Comparison of ENCODE assay signal across 25 mouse cellular contexts in genomic region chr1:184630695-184631475, GRCm38 (mm10).
A peak's percentile ranks its signal among the peaks of the same experiment; 100 is the strongest.
DNase-seq lines count a peak whose midpoint lies in the region; ATAC-seq and TF ChIP-seq lines count a peak whose summit lies in the region.
"Had no signal": no experiment of that assay in that cellular context is flagged by ENCODE, and none has a peak within 500 bp of the region (broad histone marks: within the 10 kb centered on the region; RNA-seq: fewer than 3 reads in every experiment).

No protein-coding gene starts in this region.

- peak; percentile 13 for DNase-seq in kidney, postnatal 0 days (ENCODE audit: low spot score)
- no peak for DNase-seq in kidney, postnatal 25 days
- DNase-seq in liver, embryonic 11.5 days (ENCODE audit: low spot score) = no peak
- DNase-seq in adrenal gland, adult 8-10 months = no peak
- no peak for DNase-seq in right cerebral cortex, adult 2 months (ENCODE audit: low spot score in 2 of 2)
- DNase-seq: adrenal gland, adult 2 months; B cell, adult 2 months; cerebellum, adult 11 months; cerebellum, adult 9-11 months; gastrocnemius, postnatal 10 days; kidney, adult 2 months; layer of hippocampus, postnatal 36 days; right cerebral cortex, postnatal 4 days; thymus, adult 2 months; thymus, postnatal 36 days had no signal

- no peak for ATAC-seq in kidney, postnatal 0 days (replicated peaks; ENCODE audit: low FRiP score, low read depth)
- 0 out of 2 replicates have a peak, but pooled peaks have one; percentile 51 for ATAC-seq in erythroblast, adult 5-6 weeks (replicated peaks; ENCODE audit: low FRiP score, poor library complexity, severe bottlenecking)
- ATAC-seq in liver, embryonic 11.5 days (replicated peaks; ENCODE audit: low FRiP score) = peak; percentile 77
- ATAC-seq in liver, embryonic 16.5 days (ENCODE audit: low read depth) = peak; percentile 66
- ATAC-seq: activated CD4-positive, CD25-positive, alpha-beta regulatory T cell, adult 4 months; forebrain, embryonic 13.5 days; hindbrain, postnatal 0 days; intestine, embryonic 15.5 days; midbrain, embryonic 15.5 days had no signal

- 79% methylated on average over 13 of the region's 13 CpGs for whole genome bisulfite sequencing in kidney, postnatal 0 days
- 82% methylated on average over 13 of the region's 13 CpGs for WGBS in liver, embryonic 11.5 days
- 68% methylated on average over 13 of the region's 13 CpGs for WGBS in liver, embryonic 16.5 days (ENCODE audit: insufficient replicate concordance)

- no peak for TF ChIP-seq CTCF in kidney, postnatal 0 days (IDR thresholded peaks at IDR 0.05; ENCODE audit: low read depth)

- no peak overlapping the region for H3K9ac ChIP-seq in kidney, postnatal 0 days (ENCODE audit: low read depth, low read length)
- no peak overlapping the region for H3K9ac ChIP-seq in liver, embryonic 11.5 days (ENCODE audit: low read depth, low read length)
- H3K9ac ChIP-seq in liver, embryonic 16.5 days (ENCODE audit: low read depth, low read length) = no peak overlapping the region
- H3K9ac ChIP-seq: forebrain, embryonic 13.5 days; heart, embryonic 13.5 days; hindbrain, embryonic 12.5 days; intestine, embryonic 15.5 days; midbrain, embryonic 15.5 days had no signal

- H3K9me3 ChIP-seq in kidney, postnatal 0 days (replicated peaks; ENCODE audit: low read length) = no peaks in the 10 kb centered on the region
- no peaks in the 10 kb centered on the region for H3K9me3 ChIP-seq in liver, embryonic 11.5 days (ENCODE audit: control insufficient read depth, low read length)
- H3K9me3 ChIP-seq in liver, embryonic 16.5 days (replicated peaks; ENCODE audit: control insufficient read depth, low read length) = no peaks in the 10 kb centered on the region
- H3K9me3 ChIP-seq: forebrain, embryonic 13.5 days; heart, embryonic 13.5 days; hindbrain, embryonic 12.5 days; intestine, embryonic 15.5 days; midbrain, embryonic 10.5 days; midbrain, embryonic 15.5 days had no signal

- no peak overlapping the region for H3K27ac ChIP-seq in kidney, postnatal 0 days
- H3K27ac ChIP-seq in liver, embryonic 11.5 days (ENCODE audit: low read depth, low read length) = no peak overlapping the region
- H3K27ac ChIP-seq in liver, embryonic 16.5 days (ENCODE audit: low read length) = no peak overlapping the region
- H3K27ac ChIP-seq: forebrain, embryonic 13.5 days; heart, embryonic 13.5 days; hindbrain, embryonic 12.5 days; hindbrain, postnatal 0 days; intestine, embryonic 15.5 days; midbrain, embryonic 10.5 days; midbrain, embryonic 15.5 days had no signal

- no peak overlapping the region for H3K4me3 ChIP-seq in kidney, postnatal 0 days (replicated peaks; ENCODE audit: low read depth, low read length)
- no peak overlapping the region for H3K4me3 ChIP-seq in liver, embryonic 11.5 days (ENCODE audit: low read depth, low read length)
- no peak overlapping the region for H3K4me3 ChIP-seq in liver, embryonic 16.5 days (ENCODE audit: low read depth, low read length)
- H3K4me3 ChIP-seq: forebrain, embryonic 13.5 days; heart, embryonic 13.5 days; hindbrain, embryonic 12.5 days; intestine, embryonic 15.5 days; midbrain, embryonic 10.5 days; midbrain, embryonic 15.5 days had no signal

- H3K4me2 ChIP-seq in kidney, postnatal 0 days (ENCODE audit: low read length) = no peak overlapping the region
- no peak overlapping the region for H3K4me2 ChIP-seq in liver, embryonic 11.5 days
- H3K4me2 ChIP-seq in liver, embryonic 16.5 days (ENCODE audit: low read depth, low read length) = no peak overlapping the region
- H3K4me2 ChIP-seq: forebrain, embryonic 13.5 days; heart, embryonic 13.5 days; hindbrain, embryonic 12.5 days; intestine, embryonic 15.5 days; midbrain, embryonic 15.5 days had no signal

- no peaks in the 10 kb centered on the region for H3K27me3 ChIP-seq in kidney, postnatal 0 days (ENCODE audit: insufficient read depth, low read length)
- H3K27me3 ChIP-seq in liver, embryonic 11.5 days (replicated peaks; ENCODE audit: control insufficient read depth, insufficient read depth, low read length) = no peaks in the 10 kb centered on the region
- H3K27me3 ChIP-seq in liver, embryonic 16.5 days (ENCODE audit: control insufficient read depth, insufficient read depth, low read depth, low read length) = no peaks in the 10 kb centered on the region
- H3K27me3 ChIP-seq: forebrain, embryonic 13.5 days; heart, embryonic 13.5 days; hindbrain, embryonic 12.5 days; intestine, embryonic 15.5 days; midbrain, embryonic 15.5 days had no signal

- no peaks in the 10 kb centered on the region for H3K4me1 ChIP-seq in kidney, postnatal 0 days (replicated peaks; ENCODE audit: insufficient read depth, low read length)
- peaks cover 20% of the 10 kb centered on the region for H3K4me1 ChIP-seq in liver, embryonic 11.5 days (replicated peaks; ENCODE audit: control insufficient read depth, insufficient read depth, low read length)
- H3K4me1 ChIP-seq in liver, embryonic 16.5 days (ENCODE audit: control insufficient read depth, low read depth, low read length) = peaks cover 33% of the 10 kb centered on the region
- H3K4me1 ChIP-seq: forebrain, embryonic 13.5 days; hindbrain, embryonic 12.5 days; intestine, embryonic 15.5 days; midbrain, embryonic 10.5 days; midbrain, embryonic 15.5 days had no signal

- no peaks in the 10 kb centered on the region for H3K36me3 ChIP-seq in kidney, postnatal 0 days (ENCODE audit: insufficient read depth, low read length)
- H3K36me3 ChIP-seq in liver, embryonic 11.5 days (ENCODE audit: control insufficient read depth, insufficient read depth, low read length) = no peaks in the 10 kb centered on the region
- no peaks in the 10 kb centered on the region for H3K36me3 ChIP-seq in liver, embryonic 16.5 days (ENCODE audit: control insufficient read depth, insufficient read depth)
- H3K36me3 ChIP-seq: heart, embryonic 13.5 days; hindbrain, embryonic 12.5 days; intestine, embryonic 15.5 days; midbrain, embryonic 10.5 days; midbrain, embryonic 15.5 days had no signal
